Mouse (Mus musculus) MEL (cell line): ENCODE data around the gene Alkbh5. TPM values are rescaled to one million over a fixed set of nuclear protein-coding genes. Genes with fewer than 3 reads are reported as not detected.

Experiments used
- DNase-seq: peaks from one replicate; pipeline ENCODE4 v3.0.0; 2011; ENCODE audit warnings: low read depth, low spot score
- H3K27ac ChIP-seq: 2 replicates; pipeline ENCODE4 v1.5.1; 2012; ENCODE audit warnings: low read depth, mild to moderate bottlenecking, control low read depth, low read length, moderate library complexity; ENCODE audit not compliant: control insufficient read depth
- H3K27me3 ChIP-seq, 2 experiments: fragments of 150-350 bp in 1 of 2; sonication (generic) in 1 of 2; 2 replicates each; pipeline ENCODE4 v1.6.1; 2012; ENCODE audit warnings: low read length in 2 of 2, mild to moderate bottlenecking in 2 of 2, improper control_type of control experiment in 1 of 2, moderate library complexity in 1 of 2; ENCODE audit not compliant: insufficient read depth in 2 of 2, control insufficient read depth in 1 of 2
- H3K36me3 ChIP-seq, 2 experiments: 2 replicates each; pipeline ENCODE4 v1.6.1; 2012 to 2014; ENCODE audit warnings: low read length in 2 of 2, improper control_type of control experiment in 1 of 2, inconsistent platforms in 1 of 2, mild to moderate bottlenecking in 1 of 2; ENCODE audit not compliant: insufficient read depth in 2 of 2, control insufficient read depth in 1 of 2
- H3K4me1 ChIP-seq, 2 experiments: fragments of 150-350 bp in 1 of 2; sonication (generic) in 1 of 2; 2 replicates each; pipeline ENCODE4 v1.6.1; 2012; ENCODE audit warnings: low read length in 2 of 2, improper control_type of control experiment in 1 of 2, mild to moderate bottlenecking in 1 of 2; ENCODE audit not compliant: insufficient read depth in 2 of 2, control insufficient read depth in 1 of 2
- H3K4me3 ChIP-seq, 2 experiments: fragments of 150-350 bp in 1 of 2; sonication (generic) in 1 of 2; 2 replicates each; pipeline ENCODE4 v1.5.1; 2012; ENCODE audit warnings: low read depth in 2 of 2, low read length in 2 of 2, mild to moderate bottlenecking in 2 of 2, moderate library complexity in 2 of 2, control low read depth in 1 of 2, improper control_type of control experiment in 1 of 2; ENCODE audit not compliant: control insufficient read depth in 1 of 2, insufficient read depth in 1 of 2
- H3K79me2 ChIP-seq: 2 replicates; pipeline ENCODE4 v1.6.1; 2012; ENCODE audit warnings: mild to moderate bottlenecking, low read length, moderate library complexity; ENCODE audit not compliant: control insufficient read depth, poor library complexity, insufficient read depth
- H3K9ac ChIP-seq: 2 replicates; pipeline ENCODE4 v1.6.1; 2012; ENCODE audit warnings: low read depth, mild to moderate bottlenecking, control low read depth, low read length, moderate library complexity; ENCODE audit not compliant: control insufficient read depth, poor library complexity, severe bottlenecking
- H3K9me3 ChIP-seq: fragments of 150-350 bp; sonication (generic); replicated peaks from 2 replicates; pipeline ENCODE4 v1.6.1; 2012; ENCODE audit warnings: mild to moderate bottlenecking, low read length, improper control_type of control experiment, moderate library complexity; ENCODE audit not compliant: insufficient read depth
- BHLHE40 ChIP-seq: IDR thresholded peaks from 2 replicates; pipeline ENCODE4 v1.6.1; 2012; ENCODE audit warnings: low read depth, mild to moderate bottlenecking, inconsistent platforms, low read length, improper control_type of control experiment, borderline replicate concordance
- CHD1 ChIP-seq: IDR thresholded peaks from 2 replicates; pipeline ENCODE4 v1.6.1; 2012; ENCODE audit warnings: low read depth, mild to moderate bottlenecking, inconsistent platforms, low read length, improper control_type of control experiment
- CHD2 ChIP-seq: IDR thresholded peaks from 2 replicates; pipeline ENCODE4 v1.6.1; 2011; ENCODE audit warnings: low read length, improper control_type of control experiment
- CTCF ChIP-seq, 3 experiments: IDR thresholded peaks in 2 of 3; conservative IDR thresholded peaks in 1 of 3; 2 replicates each; pipeline ENCODE4 v1.5.1; 2011 to 2012; ENCODE audit warnings: low read length in 3 of 3, low read depth in 2 of 3, mild to moderate bottlenecking in 2 of 3, improper control_type of control experiment in 1 of 3, inconsistent platforms in 1 of 3, mixed read lengths in 1 of 3, moderate library complexity in 1 of 3; ENCODE audit not compliant: control insufficient read depth in 1 of 3, insufficient read depth in 1 of 3, poor library complexity in 1 of 3, severe bottlenecking in 1 of 3
- E2F4 ChIP-seq: IDR thresholded peaks from 2 replicates; pipeline ENCODE4 v1.6.1; 2011; ENCODE audit warnings: low read depth, low read length, improper control_type of control experiment, borderline replicate concordance
- ELF1 ChIP-seq: IDR thresholded peaks from 2 replicates; pipeline ENCODE4 v1.6.1; 2014; ENCODE audit warnings: low read depth, mild to moderate bottlenecking, inconsistent platforms, low read length, improper control_type of control experiment, moderate library complexity
- EP300 ChIP-seq, 2 experiments: IDR thresholded peaks; 2 replicates each; pipeline ENCODE4 v1.6.1; 2011; ENCODE audit warnings: improper control_type of control experiment in 2 of 2, low read length in 2 of 2, low read depth in 1 of 2, mild to moderate bottlenecking in 1 of 2
- ETS1 ChIP-seq: IDR thresholded peaks from 2 replicates; pipeline ENCODE4 v1.6.1; 2012; ENCODE audit warnings: low read depth, mild to moderate bottlenecking, inconsistent platforms, low read length, improper control_type of control experiment, moderate library complexity
- GABPA ChIP-seq: IDR thresholded peaks from 2 replicates; pipeline ENCODE4 v1.6.1; 2012; ENCODE audit warnings: low read depth, mild to moderate bottlenecking, inconsistent platforms, low read length, improper control_type of control experiment, moderate library complexity
- GATA1 ChIP-seq: IDR thresholded peaks from 2 replicates; pipeline ENCODE4 v1.6.1; 2011; ENCODE audit warnings: low read depth, low read length, improper control_type of control experiment
- HCFC1 ChIP-seq: IDR thresholded peaks from 2 replicates; pipeline ENCODE4 v1.6.1; 2012; ENCODE audit warnings: low read depth, mild to moderate bottlenecking, inconsistent platforms, low read length, improper control_type of control experiment, moderate library complexity
- MAFK ChIP-seq: IDR thresholded peaks from 2 replicates; pipeline ENCODE4 v1.6.1; 2011; ENCODE audit warnings: low read depth, mild to moderate bottlenecking, low read length, improper control_type of control experiment, borderline replicate concordance
- MAX ChIP-seq: IDR thresholded peaks from 2 replicates; pipeline ENCODE4 v1.6.1; 2011; ENCODE audit warnings: low read length, improper control_type of control experiment
- MAZ ChIP-seq: IDR thresholded peaks from 2 replicates; pipeline ENCODE4 v1.6.1; 2012; ENCODE audit warnings: low read depth, mild to moderate bottlenecking, inconsistent platforms, low read length, improper control_type of control experiment
- MEF2A ChIP-seq: IDR thresholded peaks from 2 replicates; pipeline ENCODE4 v1.6.1; 2014; ENCODE audit warnings: low read depth, mild to moderate bottlenecking, inconsistent platforms, low read length, improper control_type of control experiment; ENCODE audit not compliant: poor library complexity, insufficient replicate concordance, severe bottlenecking; ENCODE audit errors: extremely low read depth
- MXI1 ChIP-seq: IDR thresholded peaks from 2 replicates; pipeline ENCODE4 v1.6.1; 2011; ENCODE audit warnings: mild to moderate bottlenecking, low read depth, low read length, improper control_type of control experiment
- MYB ChIP-seq: IDR thresholded peaks from 2 replicates; pipeline ENCODE4 v1.6.1; 2011; ENCODE audit warnings: mild to moderate bottlenecking, low read depth, low read length, improper control_type of control experiment
- NELFE ChIP-seq: IDR thresholded peaks from 2 replicates; pipeline ENCODE4 v1.6.1; 2011; ENCODE audit warnings: low read depth, low read length, improper control_type of control experiment
- NRF1 ChIP-seq: IDR thresholded peaks from 2 replicates; pipeline ENCODE4 v1.6.1; 2014; ENCODE audit warnings: low read depth, mild to moderate bottlenecking, inconsistent platforms, low read length, improper control_type of control experiment, moderate library complexity; ENCODE audit not compliant: poor library complexity, insufficient read depth, severe bottlenecking
- POLR2A ChIP-seq, 2 experiments: IDR thresholded peaks; 2 replicates each; pipeline ENCODE4 v1.6.1; 2011 to 2012; ENCODE audit warnings: low read length in 2 of 2, mild to moderate bottlenecking in 2 of 2, control low read depth in 1 of 2, improper control_type of control experiment in 1 of 2, low read depth in 1 of 2, moderate library complexity in 1 of 2; ENCODE audit not compliant: control insufficient read depth in 1 of 2, insufficient read depth in 1 of 2, poor library complexity in 1 of 2
- POLR2AphosphoS2 ChIP-seq: IDR thresholded peaks from 2 replicates; pipeline ENCODE4 v1.6.1; 2011; ENCODE audit warnings: low read length, improper control_type of control experiment
- POLR2AphosphoS5 ChIP-seq: IDR thresholded peaks from 2 replicates; pipeline ENCODE4 v1.6.1; 2012; ENCODE audit warnings: low read depth, borderline replicate concordance, mild to moderate bottlenecking, inconsistent platforms, low read length, moderate library complexity, mixed read lengths
- RAD21 ChIP-seq: IDR thresholded peaks from 2 replicates; pipeline ENCODE4 v1.6.1; 2011; ENCODE audit warnings: mild to moderate bottlenecking, low read depth, low read length, improper control_type of control experiment
- RCOR1 ChIP-seq: IDR thresholded peaks from 2 replicates; pipeline ENCODE4 v1.6.1; 2012; ENCODE audit warnings: low read depth, mild to moderate bottlenecking, inconsistent platforms, low read length, improper control_type of control experiment
- SIN3A ChIP-seq: IDR thresholded peaks from 2 replicates; pipeline ENCODE4 v1.6.1; 2012; ENCODE audit warnings: low read length, improper control_type of control experiment, inconsistent platforms
- TAL1 ChIP-seq: IDR thresholded peaks from 2 replicates; pipeline ENCODE4 v1.6.1; 2012; ENCODE audit warnings: mild to moderate bottlenecking, inconsistent platforms, low read length, moderate library complexity, mixed read lengths
- TBP ChIP-seq: IDR thresholded peaks from 2 replicates; pipeline ENCODE4 v1.8.0; 2011; ENCODE audit warnings: low read depth, low read length, improper control_type of control experiment
- UBTF ChIP-seq: IDR thresholded peaks from 2 replicates; pipeline ENCODE4 v1.6.1; 2012; ENCODE audit warnings: low read depth, mild to moderate bottlenecking, inconsistent platforms, low read length, improper control_type of control experiment, moderate library complexity, borderline replicate concordance; ENCODE audit not compliant: insufficient read depth
- USF1 ChIP-seq: IDR thresholded peaks from 2 replicates; pipeline ENCODE4 v1.6.1; 2014; ENCODE audit warnings: low read depth, mild to moderate bottlenecking, inconsistent platforms, low read length, improper control_type of control experiment, moderate library complexity
- USF2 ChIP-seq, 2 experiments: IDR thresholded peaks; 2 replicates each; pipeline ENCODE4 v1.6.1; 2011 to 2012; ENCODE audit warnings: improper control_type of control experiment in 2 of 2, low read length in 2 of 2, borderline replicate concordance in 1 of 2, inconsistent platforms in 1 of 2, low read depth in 1 of 2, mild to moderate bottlenecking in 1 of 2; ENCODE audit not compliant: insufficient read depth in 1 of 2
- ZC3H11A ChIP-seq: IDR thresholded peaks from 2 replicates; pipeline ENCODE4 v1.6.1; 2012; ENCODE audit warnings: low read depth, mild to moderate bottlenecking, inconsistent platforms, low read length, improper control_type of control experiment
- ZKSCAN1 ChIP-seq: IDR thresholded peaks from 2 replicates; pipeline ENCODE4 v1.6.1; 2012; ENCODE audit warnings: low read depth, mild to moderate bottlenecking, inconsistent platforms, low read length, improper control_type of control experiment, moderate library complexity
- ZMIZ1 ChIP-seq: IDR thresholded peaks from 2 replicates; pipeline ENCODE4 v1.6.1; 2012; ENCODE audit warnings: low read depth, mild to moderate bottlenecking, inconsistent platforms, low read length, improper control_type of control experiment, moderate library complexity
- ZNF384 ChIP-seq: IDR thresholded peaks from 2 replicates; pipeline ENCODE4 v1.6.1; 2012; ENCODE audit warnings: low read depth, mild to moderate bottlenecking, inconsistent platforms, low read length, improper control_type of control experiment
- polyA plus RNA-seq, 2 experiments: library from polyadenylated mRNA; stranded (reverse) in 1 of 2; unstranded in 1 of 2; fragments of >175 nt in 1 of 2; fragments of >200 nt in 1 of 2; gene quantifications; 2 replicates each; pipeline versions ENCODE4 v1.2.1 to v1.2.4; 2012; ENCODE audit warnings: low replicate concordance in 2 of 2, low read depth in 1 of 2; ENCODE audit not compliant: insufficient read length in 2 of 2, insufficient read depth in 1 of 2, missing spikeins in 1 of 2
- total RNA-seq: library from RNA; depleted of rRNA; stranded (reverse); fragments of 300-350 nt; gene quantifications from 2 replicates; pipeline ENCODE4 v1.2.3, GENCODE M21; 2012

Gene Alkbh5
- total and polyA plus RNA-seq, 3 experiments = 39.4 to 49.1 TPM; not detected in 1

- H3K36me3 ChIP-seq = peaks cover 4 to 29% of the 10 kb centered on the region in 2 experiments; a peak in 3 of 4 replicates
- DNase-seq = peak; percentile 99
- TF ChIP-seq GABPA (no peak), ZKSCAN1 (0 out of 2 replicates have a peak, but pooled peaks have one; percentile 7), TBP (0 out of 2 replicates have a peak, but pooled peaks have one; percentile 27), POLR2AphosphoS2 (peak; percentile 89), ZMIZ1 (peak; percentile 83), MXI1 (peak; percentile 15), RAD21 (no peak), HCFC1 (peak; percentile 71), NELFE (peak; percentile 93), ETS1 (peak; percentile 56), MAFK (no peak), RCOR1 (no peak), ELF1 (peak; percentile 63; the same call in 1 of the 2 replicates), E2F4 (no peak), USF1 (peak; percentile 55; the same call in 1 of the 2 replicates), GATA1 (no peak), MAZ (peak; percentile 76; the same call in 1 of the 2 replicates), MYB (no peak), SIN3A (peak; percentile 7; the same call in 1 of the 2 replicates), USF2 (IDR thresholded peaks at IDR 0.05; ENCODE audit: borderline replicate concordance in 1 of 2, insufficient read depth in 1 of 2, low read depth in 1 of 2, low read length in 2 of 2) (no peak), TAL1 (no peak), EP300 (IDR thresholded peaks at IDR 0.05; ENCODE audit: low read depth in 1 of 2, low read length in 2 of 2) (0 out of 4 replicates have a peak, but pooled peaks of 1 of the 2 experiments have one; percentile 19), CHD2 (no peak), MEF2A (no peak), BHLHE40 (peak; percentile 59), ZC3H11A (no peak), POLR2A (IDR thresholded peaks at IDR 0.05; ENCODE audit: control insufficient read depth in 1 of 2, insufficient read depth in 1 of 2, low read depth in 1 of 2, low read length in 2 of 2, poor library complexity in 1 of 2) (peak; percentile 54 to 77; a peak in 3 of 4 replicates), CTCF (IDR thresholded peaks at IDR 0.05 in 2 of 3, conservative IDR thresholded peaks at IDR 0.05 in 1 of 3; ENCODE audit: control insufficient read depth in 1 of 3, insufficient read depth in 1 of 3, low read depth in 2 of 3, low read length in 3 of 3, poor library complexity in 1 of 3, severe bottlenecking in 1 of 3) (0 out of 6 replicates have a peak, but pooled peaks of 1 of the 3 experiments have one; percentile 2), NRF1 (peak; percentile 96; the same call in 1 of the 2 replicates), ZNF384 (0 out of 2 replicates have a peak, but pooled peaks have one; percentile 18), CHD1 (no peak; the same call in 1 of the 2 replicates), POLR2AphosphoS5 (no peak), UBTF (no peak), MAX (peak; percentile 50; the same call in 1 of the 2 replicates)
Measured at GRCm38 (mm10) chr11:60537468-60538347, 1.5 kb downstream of the Alkbh5 start.

More at GRCm38 (mm10) chr11:60537468-60538347, 1.5 kb downstream of the Alkbh5 start:
- H3K79me2 ChIP-seq = peaks cover 52% of the 10 kb centered on the region
- peak overlapping the region; percentile 50 to 86 for H3K4me3 ChIP-seq
- peak overlapping the region; percentile 96 for H3K9ac ChIP-seq
- H3K9me3 ChIP-seq = no peaks in the 10 kb centered on the region
- H3K27ac ChIP-seq = peak overlapping the region; percentile 94
- H3K4me1 ChIP-seq = peaks cover 0 to 24% of the 10 kb centered on the region in 2 experiments
- peaks cover 5 to 6% of the 10 kb centered on the region in 2 experiments for H3K27me3 ChIP-seq
